Mouse (Mus musculus) neural tube, embryonic 14.5 days (tissue): ENCODE results near the gene Tmem191c. TPM values are rescaled to one million over a fixed set of nuclear protein-coding genes. Genes with fewer than 3 reads are reported as not detected.

Experiments
- ATAC-seq: fragments of 200-750 bp; cut with Nextera tagmentation; 2 replicates; pipeline ENCODE4 v1.8.0; 2017; ENCODE audit warnings: low read depth, mild to moderate bottlenecking, moderate TSS enrichment, moderate library complexity
- H3K27ac ChIP-seq: fragments of 300-500 bp; sonication (generic); 2 replicates; pipeline ENCODE4 v1.5.1; 2014; ENCODE audit warnings: low read depth, mild to moderate bottlenecking, control low read depth, low read length, moderate library complexity, mixed read lengths
- H3K27me3 ChIP-seq: fragments of 300-500 bp; sonication (generic); 2 replicates; pipeline ENCODE4 v1.6.1; 2014; ENCODE audit warnings: low read length; ENCODE audit not compliant: control insufficient read depth, insufficient read depth
- H3K36me3 ChIP-seq: fragments of 300-500 bp; sonication (generic); 2 replicates; pipeline ENCODE4 v1.6.1; 2014; ENCODE audit warnings: low read length, mixed read lengths; ENCODE audit not compliant: control insufficient read depth, insufficient read depth
- H3K4me1 ChIP-seq: fragments of 300-500 bp; sonication (generic); 2 replicates; pipeline ENCODE4 v1.6.1; 2014; ENCODE audit warnings: low read length; ENCODE audit not compliant: control insufficient read depth, insufficient read depth
- H3K4me2 ChIP-seq: fragments of 300-500 bp; sonication (generic); 2 replicates; pipeline ENCODE4 v1.6.1; 2014; ENCODE audit warnings: mild to moderate bottlenecking, low read depth, low read length, control low read depth
- H3K4me3 ChIP-seq: fragments of 300-500 bp; sonication (generic); 2 replicates; pipeline ENCODE4 v1.5.1; 2014; ENCODE audit warnings: low read depth, low read length, control low read depth, mixed read lengths
- H3K9ac ChIP-seq: fragments of 300-500 bp; sonication (generic); replicated peaks from 2 replicates; pipeline ENCODE4 v1.6.1; 2014; ENCODE audit warnings: low read depth, mild to moderate bottlenecking, control low read depth, low read length, mixed read lengths
- H3K9me3 ChIP-seq: fragments of 300-500 bp; sonication (generic); 2 replicates; pipeline ENCODE4 v1.6.1; 2016; ENCODE audit warnings: low read length; ENCODE audit not compliant: control insufficient read depth
- WGBS: fragments of 180-500 bp; shearing (Covaris S2); extraction: QIAGEN DNeasy Blood & Tissue Kit; methylation state at CpG from one replicate; pipeline ENCODE4 v1.1.7; 2014; 5-methylcytosine and 5-hydroxymethylcytosine counted together
- polyA plus RNA-seq: library from polyadenylated mRNA; unstranded; fragments of >200 nt; fragmentation: Nextera tagmentation; extraction: Ambion mirVana; gene quantifications from 2 replicates; pipeline ENCODE4 v1.2.1, GENCODE M21; 2014

Gene Tmem191c
- polyA plus RNA-seq, 1 experiment from 2014 or later: 55.7 TPM

- ATAC-seq: no peak
- Histone ChIP-seq H3K4me3 (no peak overlapping the region), H3K36me3 (peaks cover 87% of the 10 kb centered on the region), H3K27me3 (no peaks in the 10 kb centered on the region), H3K9ac (no peak overlapping the region), H3K4me1 (no peaks in the 10 kb centered on the region), H3K27ac (no peak overlapping the region), H3K9me3 (no peaks in the 10 kb centered on the region), H3K4me2 (no peak overlapping the region)
- WGBS: 87% methylated on average over 5 of the region's 5 CpGs
These were observed 27.8 kb downstream of the Tmem191c start for GRCm38 (mm10) chr16:17303521-17304245.

GRCm38 (mm10) chr16:17307461-17307860 is 31.6 kb downstream of the Tmem191c start:
- peaks cover 72% of the 10 kb centered on the region for H3K36me3 ChIP-seq
- no peak overlapping the region for H3K4me3 ChIP-seq
- no peak overlapping the region for H3K27ac ChIP-seq
- no peak overlapping the region for H3K9ac ChIP-seq
- no peaks in the 10 kb centered on the region for H3K9me3 ChIP-seq
- H3K27me3 ChIP-seq: no peaks in the 10 kb centered on the region
- H3K4me1 ChIP-seq: no peaks in the 10 kb centered on the region
- ATAC-seq: no peak
- no peak overlapping the region for H3K4me2 ChIP-seq
- 87% methylated on average over 5 of the region's 5 CpGs for WGBS

- Histone ChIP-seq H3K9me3 (no peaks in the 10 kb centered on the region), H3K9ac (no peak overlapping the region), H3K36me3 (peaks cover 67% of the 10 kb centered on the region), H3K27me3 (no peaks in the 10 kb centered on the region), H3K4me3 (no peak overlapping the region), H3K27ac (no peak overlapping the region), H3K4me1 (no peaks in the 10 kb centered on the region), H3K4me2 (no peak overlapping the region)
- 91% methylated on average over 10 of the region's 10 CpGs for WGBS
- ATAC-seq: no peak
These were observed 33.2 kb downstream of the Tmem191c start for GRCm38 (mm10) chr16:17309036-17309435.

DNA sequence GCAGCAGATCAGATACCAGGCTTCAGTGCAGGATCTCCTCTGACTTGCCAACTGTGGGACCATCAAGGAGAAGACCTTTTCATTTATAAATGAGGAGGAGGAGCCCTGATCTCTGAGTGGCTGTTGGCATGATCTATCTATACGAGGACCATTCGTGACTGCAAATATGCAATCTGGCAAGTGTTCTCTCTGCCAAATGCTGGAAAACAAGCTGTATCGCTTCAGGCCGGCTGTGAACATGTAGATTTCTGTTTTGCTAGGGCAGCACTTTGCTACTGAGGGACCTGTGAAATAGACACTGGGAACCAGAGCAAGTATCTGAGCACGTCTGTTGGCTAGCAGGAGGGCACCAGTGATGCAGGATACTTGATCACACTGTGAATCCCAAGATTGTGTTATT is 36.7 kb downstream of the Tmem191c start:
- H3K4me1 ChIP-seq: no peaks in the 10 kb centered on the region
- H3K36me3 ChIP-seq: peaks cover 70% of the 10 kb centered on the region
- WGBS: 94% methylated on average over 5 of the region's 5 CpGs
- no peak overlapping the region for H3K4me3 ChIP-seq
- no peaks in the 10 kb centered on the region for H3K27me3 ChIP-seq
- no peak overlapping the region for H3K4me2 ChIP-seq
- ATAC-seq: no peak
- no peaks in the 10 kb centered on the region for H3K9me3 ChIP-seq
- H3K27ac ChIP-seq: no peak overlapping the region
- no peak overlapping the region for H3K9ac ChIP-seq

DNA sequence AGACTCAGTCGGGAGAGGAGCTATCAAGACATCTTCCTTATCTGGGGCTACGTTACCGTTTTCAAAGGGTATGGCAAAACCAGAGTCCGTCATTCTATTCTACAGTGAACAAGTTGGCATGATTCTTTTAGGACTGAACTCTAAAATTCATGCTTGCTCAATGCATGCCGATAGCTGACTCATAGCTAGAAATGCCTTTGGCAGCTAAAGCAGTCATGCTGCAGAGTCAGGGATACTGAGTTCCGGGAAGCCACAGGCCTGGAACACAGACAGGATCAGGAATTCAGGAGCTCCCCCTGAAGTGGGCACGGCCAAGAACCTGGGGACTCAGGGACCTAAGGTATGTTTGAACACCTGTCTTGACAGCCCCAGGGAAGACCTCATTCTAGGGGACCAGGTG is 40.7 kb downstream of the Tmem191c start:
- no peaks in the 10 kb centered on the region for H3K27me3 ChIP-seq
- H3K9me3 ChIP-seq: no peaks in the 10 kb centered on the region
- ATAC-seq: no peak
- no peak overlapping the region for H3K4me2 ChIP-seq
- no peaks in the 10 kb centered on the region for H3K4me1 ChIP-seq
- H3K27ac ChIP-seq: no peak overlapping the region
- peaks cover 57% of the 10 kb centered on the region for H3K36me3 ChIP-seq
- H3K9ac ChIP-seq: no peak overlapping the region
- H3K4me3 ChIP-seq: no peak overlapping the region
- 94% methylated on average over 7 of the region's 7 CpGs for WGBS

DNA sequence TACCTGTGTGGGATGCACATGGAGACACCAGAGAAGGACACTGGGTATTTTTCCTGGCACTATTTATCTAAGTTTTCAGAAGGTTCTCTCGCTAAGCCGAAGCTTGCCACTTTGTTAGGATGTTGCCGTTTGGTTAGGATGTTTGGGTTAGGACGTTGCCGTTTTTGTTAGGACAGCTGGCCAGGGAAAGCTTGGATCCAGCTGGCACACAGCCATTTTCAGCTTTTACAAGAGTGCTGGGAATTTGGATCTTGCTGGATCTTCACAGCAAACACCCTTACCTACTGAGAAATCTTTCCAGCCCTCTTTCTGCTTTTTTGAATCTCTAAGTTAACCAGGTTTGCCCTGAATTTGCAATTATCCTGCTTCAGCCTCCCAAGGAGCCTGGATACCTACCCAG is 45.6 kb downstream of the Tmem191c start:
- Histone ChIP-seq H3K36me3 (peaks cover 35% of the 10 kb centered on the region), H3K4me1 (no peaks in the 10 kb centered on the region), H3K9ac (no peak overlapping the region), H3K4me3 (no peak overlapping the region), H3K9me3 (no peaks in the 10 kb centered on the region), H3K4me2 (no peak overlapping the region), H3K27ac (no peak overlapping the region), H3K27me3 (no peaks in the 10 kb centered on the region)
- ATAC-seq: no peak
- WGBS: 62% methylated on average over 5 of the region's 5 CpGs

DNA sequence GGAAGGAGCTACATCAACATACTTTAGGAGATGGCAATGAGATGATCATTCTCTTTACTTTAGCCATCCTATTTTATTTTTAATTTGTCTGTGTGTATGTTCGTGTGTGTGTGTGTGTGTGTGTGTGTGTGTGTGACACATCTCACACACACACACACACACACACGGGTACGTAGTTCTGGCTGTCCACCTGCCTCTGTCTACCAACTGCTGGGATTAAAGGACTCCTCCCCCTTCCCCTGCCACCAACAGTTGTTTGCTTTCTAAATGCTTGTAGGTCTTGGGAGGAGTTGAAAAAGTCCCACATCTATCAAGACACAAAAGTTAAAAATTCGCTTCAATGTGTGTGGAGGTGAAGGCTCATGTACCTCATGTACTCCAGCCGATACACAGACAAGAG is 48.9 kb downstream of the Tmem191c start:
- no peak overlapping the region for H3K4me2 ChIP-seq
- H3K9ac ChIP-seq: no peak overlapping the region
- no peak overlapping the region for H3K4me3 ChIP-seq
- H3K36me3 ChIP-seq: peaks cover 19% of the 10 kb centered on the region
- H3K27me3 ChIP-seq: no peaks in the 10 kb centered on the region
- H3K27ac ChIP-seq: no peak overlapping the region
- no peaks in the 10 kb centered on the region for H3K4me1 ChIP-seq
- ATAC-seq: no peak
- WGBS: 89% methylated on average over 5 of the region's 5 CpGs
- H3K9me3 ChIP-seq: no peaks in the 10 kb centered on the region

DNA sequence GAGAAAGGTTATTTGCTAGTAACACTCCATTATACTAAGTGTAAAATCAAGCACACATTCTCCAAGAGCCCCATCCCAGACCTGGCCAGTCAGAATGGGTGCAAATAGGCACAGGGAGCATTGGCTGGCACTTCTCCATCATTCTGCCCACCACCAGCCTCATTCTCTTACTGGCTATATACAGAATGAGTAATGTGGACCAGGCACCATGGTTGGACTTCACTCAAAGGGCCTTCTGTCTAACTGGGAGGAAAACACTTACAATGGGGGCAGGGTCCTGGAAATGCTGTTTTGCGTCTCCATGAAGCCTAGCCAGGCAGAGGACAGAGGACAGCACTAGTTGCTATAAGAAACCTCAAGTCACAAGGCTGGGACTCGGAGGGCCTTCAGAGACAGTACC is 50.2 kb downstream of the Tmem191c start:
- H3K4me2 ChIP-seq: no peak overlapping the region
- no peaks in the 10 kb centered on the region for H3K4me1 ChIP-seq
- no peaks in the 10 kb centered on the region for H3K27me3 ChIP-seq
- H3K27ac ChIP-seq: no peak overlapping the region
- H3K9ac ChIP-seq: no peak overlapping the region
- peaks cover 19% of the 10 kb centered on the region for H3K36me3 ChIP-seq
- no peaks in the 10 kb centered on the region for H3K9me3 ChIP-seq
- H3K4me3 ChIP-seq: no peak overlapping the region
- 89% methylated on average over 2 of the region's 2 CpGs for WGBS
- ATAC-seq: no peak

DNA sequence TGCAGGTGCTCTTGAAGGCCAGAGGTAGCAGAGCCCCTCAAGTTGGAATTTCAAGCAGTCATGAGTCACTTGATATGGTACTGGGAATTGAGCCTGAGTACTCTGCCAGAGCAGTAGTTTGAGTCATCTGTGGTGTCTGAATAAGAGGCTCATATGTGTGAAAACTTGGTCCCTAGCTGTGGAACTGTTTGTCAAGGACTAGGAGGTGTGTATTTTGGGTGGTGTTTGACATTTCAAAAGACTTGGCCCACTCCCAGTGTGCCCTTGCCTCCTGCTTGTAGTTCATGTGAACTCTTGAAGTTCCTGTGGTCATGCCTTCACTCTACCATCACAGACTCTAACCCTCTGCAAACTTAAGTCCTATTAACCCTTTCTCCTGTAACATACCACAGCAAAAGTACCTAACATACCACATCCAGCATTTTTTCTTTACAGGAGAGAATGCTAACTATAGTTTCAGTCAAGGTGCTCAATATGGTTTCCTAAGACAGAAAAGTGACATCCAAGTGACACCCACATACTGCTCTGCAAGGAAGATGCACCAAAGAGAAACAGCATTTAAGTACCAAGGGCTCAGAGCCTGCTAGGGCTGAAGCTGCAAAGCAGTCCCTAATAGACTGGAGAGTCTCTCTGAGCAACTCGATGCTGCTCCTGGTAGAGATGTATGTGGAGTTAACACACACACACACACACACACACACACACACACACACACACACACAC is 54.1 kb downstream of the Tmem191c start:
- H3K27me3 ChIP-seq: no peaks in the 10 kb centered on the region
- H3K4me3 ChIP-seq: no peak overlapping the region
- no peaks in the 10 kb centered on the region for H3K4me1 ChIP-seq
- H3K4me2 ChIP-seq: no peak overlapping the region
- no peak overlapping the region for H3K27ac ChIP-seq
- ATAC-seq: no peak
- no peaks in the 10 kb centered on the region for H3K9me3 ChIP-seq
- H3K36me3 ChIP-seq: peaks cover 7% of the 10 kb centered on the region
- 79% methylated on average over 1 of the region's 1 CpGs for WGBS
- H3K9ac ChIP-seq: no peak overlapping the region
